Mouse (Mus musculus) liver, postnatal 0 days (tissue): ENCODE data around the gene Abca8b. TPM values are rescaled to one million over a fixed set of nuclear protein-coding genes. Genes with fewer than 3 reads are reported as not detected.

Source experiments
- ATAC-seq: fragments of 200-750 bp; cut with Nextera tagmentation; 2 replicates; pipeline ENCODE4 v1.8.0; 2017; ENCODE audit warnings: mild to moderate bottlenecking, moderate library complexity
- DNase-seq: peaks from one replicate; pipeline ENCODE4 v3.0.0-alpha.2; 2016
- H3K27ac ChIP-seq: fragments of 300-500 bp; sonication (generic); 2 replicates; pipeline ENCODE4 v1.5.1; 2014; ENCODE audit warnings: antibody characterized with exemption, moderate library complexity, mild to moderate bottlenecking, low read depth
- H3K27me3 ChIP-seq: fragments of 300-500 bp; sonication (generic); 2 replicates; pipeline ENCODE4 v1.6.1; 2014; ENCODE audit warnings: low read length, control low read depth, mixed read lengths; ENCODE audit not compliant: insufficient read depth
- H3K36me3 ChIP-seq: fragments of 300-500 bp; sonication (generic); replicated peaks from 2 replicates; pipeline ENCODE4 v1.6.1; 2014; ENCODE audit warnings: mild to moderate bottlenecking, control low read depth, low read length, moderate library complexity, mixed read lengths; ENCODE audit not compliant: insufficient read depth
- H3K4me1 ChIP-seq: fragments of 300-500 bp; sonication (generic); 2 replicates; pipeline ENCODE4 v1.6.1; 2014; ENCODE audit warnings: antibody characterized with exemption, mild to moderate bottlenecking, control low read depth; ENCODE audit not compliant: insufficient read depth
- H3K4me2 ChIP-seq: fragments of 300-500 bp; sonication (generic); 2 replicates; pipeline ENCODE4 v1.6.1; 2014; ENCODE audit warnings: low read depth, mild to moderate bottlenecking, low read length, moderate library complexity, mixed read lengths
- H3K4me3 ChIP-seq: fragments of 300-500 bp; sonication (generic); 2 replicates; pipeline ENCODE4 v1.5.1; 2014; ENCODE audit warnings: low read depth, low read length
- H3K9ac ChIP-seq: fragments of 300-500 bp; sonication (generic); replicated peaks from 2 replicates; pipeline ENCODE4 v1.6.1; 2014; ENCODE audit warnings: mild to moderate bottlenecking, moderate library complexity
- H3K9me3 ChIP-seq: fragments of 300-500 bp; sonication (generic); 2 replicates; pipeline ENCODE4 v1.6.1; 2016; ENCODE audit warnings: mild to moderate bottlenecking, control low read depth, low read length, mixed read lengths
- CTCF ChIP-seq: sonication (generic); IDR thresholded peaks from 2 replicates; pipeline ENCODE4 v1.5.1; 2016; ENCODE audit warnings: antibody characterized with exemption, low read depth
- EP300 ChIP-seq: IDR thresholded peaks from 2 replicates; pipeline ENCODE4 v1.6.1; 2016; ENCODE audit warnings: antibody characterized with exemption, low read depth, mild to moderate bottlenecking
- WGBS: fragments of 180-500 bp; shearing (Covaris S2); extraction: QIAGEN DNeasy Blood & Tissue Kit; methylation state at CpG from one replicate; pipeline ENCODE4 v1.1.7; 2014; ENCODE audit not compliant: insufficient replicate concordance; 5-methylcytosine and 5-hydroxymethylcytosine counted together
- polyA plus RNA-seq: library from polyadenylated mRNA; unstranded; fragments of >200 nt; fragmentation: Nextera tagmentation; extraction: Ambion mirVana; gene quantifications from 2 replicates; pipeline ENCODE4 v1.2.1, GENCODE M21; 2015

Abca8b gene
- polyA plus RNA-seq, 1 experiment from 2014 or later: 10.8 TPM

DNA sequence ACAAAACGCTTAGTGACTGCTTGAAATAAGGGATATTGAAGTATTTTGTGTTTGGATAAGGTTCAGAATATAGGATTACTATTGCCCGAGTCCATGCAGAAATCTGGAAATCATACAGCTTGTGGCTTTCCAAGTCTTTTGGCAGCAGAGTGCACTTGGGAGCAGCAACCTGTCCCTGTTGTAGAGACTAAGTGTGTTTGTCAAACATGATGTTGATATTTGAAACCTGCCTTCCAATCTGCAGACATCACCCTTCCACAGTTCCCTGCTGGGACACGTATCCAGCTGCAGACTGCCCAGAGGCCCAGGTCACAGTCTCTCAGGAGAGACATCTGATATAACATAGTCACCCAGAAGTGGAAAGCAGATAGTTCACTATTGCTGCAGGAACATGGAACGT is 100.1 kb downstream of the Abca8b start:
- no peak for DNase-seq
- no peaks in the 10 kb centered on the region for H3K36me3 ChIP-seq
- no peak overlapping the region for H3K4me2 ChIP-seq
- no peaks in the 10 kb centered on the region for H3K9me3 ChIP-seq
- H3K27ac ChIP-seq: no peak overlapping the region
- TF ChIP-seq CTCF: no peak
- no peak for TF ChIP-seq EP300
- H3K9ac ChIP-seq: no peak overlapping the region
- H3K4me1 ChIP-seq: no peaks in the 10 kb centered on the region
- WGBS: 66% methylated on average over 4 of the region's 4 CpGs
- ATAC-seq: no peak
- no peak overlapping the region for H3K4me3 ChIP-seq
- H3K27me3 ChIP-seq: no peaks in the 10 kb centered on the region

DNA sequence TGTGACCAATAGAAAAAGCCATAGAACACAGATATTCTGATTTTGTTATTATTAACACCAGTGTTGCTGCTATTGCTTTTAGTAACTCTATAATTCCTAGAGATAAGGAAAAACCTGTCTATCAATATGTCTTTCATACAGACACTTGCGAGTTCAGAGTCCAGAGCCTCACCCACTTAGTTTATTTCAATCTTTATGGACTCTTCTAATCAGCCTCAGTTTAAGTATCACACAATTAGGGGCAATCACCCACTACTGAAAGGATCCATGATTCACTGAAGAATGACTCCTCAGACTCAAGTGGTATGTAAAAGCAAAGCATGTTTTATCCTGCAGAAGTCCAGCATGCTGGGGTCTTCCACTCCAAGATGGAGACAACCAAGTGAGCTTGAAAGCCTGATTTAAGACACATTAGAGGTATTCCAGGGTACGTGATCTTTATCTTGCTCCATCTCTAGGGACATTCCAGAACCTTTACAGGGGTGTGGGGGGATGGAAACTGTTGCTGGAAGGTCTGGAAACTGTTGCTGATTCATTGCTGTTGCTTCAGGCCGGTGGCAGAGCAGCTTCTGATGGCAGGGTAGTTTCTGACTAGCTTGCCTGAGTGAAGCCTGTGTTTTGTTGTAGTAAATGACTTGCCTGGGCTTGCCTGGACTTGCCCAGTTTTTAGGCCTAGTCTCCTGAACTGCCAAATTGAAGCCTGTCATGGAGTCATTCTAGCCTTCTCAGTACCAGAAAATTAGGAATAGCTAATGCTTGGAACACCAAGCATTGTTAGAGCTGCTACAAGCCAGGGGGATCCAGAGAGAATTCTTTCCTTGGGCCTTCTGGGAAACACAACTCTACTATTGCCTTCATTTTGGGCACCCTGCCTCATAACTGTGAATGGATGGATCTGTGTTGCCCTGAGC is 101.5 kb downstream of the Abca8b start:
- H3K9me3 ChIP-seq: no peaks in the 10 kb centered on the region
- H3K27me3 ChIP-seq: no peaks in the 10 kb centered on the region
- no peaks in the 10 kb centered on the region for H3K4me1 ChIP-seq
- H3K4me3 ChIP-seq: no peak overlapping the region
- H3K27ac ChIP-seq: no peak overlapping the region
- H3K36me3 ChIP-seq: no peaks in the 10 kb centered on the region
- ATAC-seq (no peak), DNase-seq (no peak)
- WGBS: 63% methylated on average over 3 of the region's 3 CpGs
- H3K4me2 ChIP-seq: no peak overlapping the region
- no peak overlapping the region for H3K9ac ChIP-seq
- no peak for TF ChIP-seq CTCF

GRCm38 (mm10) chr11:109891989-109892386 is 103.7 kb downstream of the Abca8b start:
- H3K4me2 ChIP-seq: no peak overlapping the region
- H3K4me3 ChIP-seq: no peak overlapping the region
- TF ChIP-seq CTCF: peak; percentile 44
- TF ChIP-seq EP300: no peak
- H3K27me3 ChIP-seq: no peaks in the 10 kb centered on the region
- H3K27ac ChIP-seq: no peak overlapping the region
- no peak for DNase-seq
- H3K4me1 ChIP-seq: no peaks in the 10 kb centered on the region
- ATAC-seq: no peak
- no peak overlapping the region for H3K9ac ChIP-seq
- no peaks in the 10 kb centered on the region for H3K36me3 ChIP-seq
- no peaks in the 10 kb centered on the region for H3K9me3 ChIP-seq
- 55% methylated on average over 4 of the region's 4 CpGs for WGBS

- DNase-seq: no peak
- H3K36me3 ChIP-seq: no peaks in the 10 kb centered on the region
- no peak overlapping the region for H3K27ac ChIP-seq
- 82% methylated on average over 8 of the region's 8 CpGs for WGBS
- H3K9ac ChIP-seq: no peak overlapping the region
- TF ChIP-seq CTCF (no peak), EP300 (no peak)
- no peak for ATAC-seq
- no peak overlapping the region for H3K4me2 ChIP-seq
- no peak overlapping the region for H3K4me3 ChIP-seq
- no peaks in the 10 kb centered on the region for H3K9me3 ChIP-seq
- H3K4me1 ChIP-seq: no peaks in the 10 kb centered on the region
- no peaks in the 10 kb centered on the region for H3K27me3 ChIP-seq
Observed at GRCm38 (mm10) chr11:109891371-109891988, 104.2 kb downstream of the Abca8b start.

- Histone ChIP-seq H3K27me3 (no peaks in the 10 kb centered on the region), H3K4me3 (no peak overlapping the region), H3K9me3 (no peaks in the 10 kb centered on the region), H3K9ac (no peak overlapping the region), H3K27ac (no peak overlapping the region), H3K36me3 (no peaks in the 10 kb centered on the region), H3K4me1 (no peaks in the 10 kb centered on the region), H3K4me2 (no peak overlapping the region)
- TF ChIP-seq CTCF (no peak), EP300 (no peak)
- ATAC-seq: no peak
- WGBS: 70% methylated on average over 4 of the region's 4 CpGs
- no peak for DNase-seq
Observed at GRCm38 (mm10) chr11:109889595-109889994, 106.0 kb downstream of the Abca8b start.

GRCm38 (mm10) chr11:109886757-109887156 is 108.9 kb downstream of the Abca8b start:
- ATAC-seq (no peak), DNase-seq (no peak)
- no peak overlapping the region for H3K4me2 ChIP-seq
- H3K9me3 ChIP-seq: no peaks in the 10 kb centered on the region
- H3K36me3 ChIP-seq: no peaks in the 10 kb centered on the region
- TF ChIP-seq EP300: no peak
- H3K27ac ChIP-seq: no peak overlapping the region
- no peaks in the 10 kb centered on the region for H3K27me3 ChIP-seq
- H3K4me1 ChIP-seq: no peaks in the 10 kb centered on the region
- H3K4me3 ChIP-seq: no peak overlapping the region
- 79% methylated on average over 4 of the region's 4 CpGs for WGBS
- no peak overlapping the region for H3K9ac ChIP-seq
